Mouse (Mus musculus) spleen, postnatal 4 days (tissue): ENCODE results near the gene Dhrs13.
"Not testable (repeated sequence)": the region's sequence is repeated elsewhere in the genome, so short reads cannot be mapped to it uniquely, and the experiment has no call there.

ENCODE experiments used
- DNase-seq, 2 experiments: peaks; one replicate each; pipeline ENCODE4 v3.0.0; 2022; ENCODE audit warnings: low spot score in 2 of 2

Gene Dhrs13

DNA sequence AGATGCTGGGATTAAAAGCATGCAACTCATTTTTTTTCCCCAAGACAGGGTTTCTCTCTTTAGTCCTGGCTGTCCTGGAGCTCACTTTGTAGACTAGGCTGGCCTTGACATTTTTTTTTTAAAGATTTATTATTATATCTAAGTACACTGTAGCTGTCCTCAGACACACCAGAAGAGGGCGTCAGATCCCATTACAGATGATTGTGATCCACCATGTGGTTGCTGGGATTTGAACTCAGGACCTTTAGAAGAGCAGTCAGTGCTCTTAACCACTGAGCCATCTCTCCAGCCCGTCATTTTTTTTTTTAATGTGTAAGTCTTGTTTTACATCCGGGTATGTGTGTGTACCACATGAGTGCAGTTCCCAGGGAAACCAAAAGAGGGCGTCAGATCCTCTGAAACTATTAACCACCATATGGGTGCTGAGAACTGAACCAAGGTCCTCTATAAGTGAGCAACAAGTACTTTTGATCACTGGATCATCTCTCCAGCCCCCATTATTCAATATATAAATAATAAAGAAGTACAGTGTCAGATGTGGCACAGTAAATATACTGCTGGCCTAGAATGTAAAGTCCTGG lies 10.3 kb downstream of the Dhrs13 start:
- DNase-seq = not testable (repeated sequence)

DNA sequence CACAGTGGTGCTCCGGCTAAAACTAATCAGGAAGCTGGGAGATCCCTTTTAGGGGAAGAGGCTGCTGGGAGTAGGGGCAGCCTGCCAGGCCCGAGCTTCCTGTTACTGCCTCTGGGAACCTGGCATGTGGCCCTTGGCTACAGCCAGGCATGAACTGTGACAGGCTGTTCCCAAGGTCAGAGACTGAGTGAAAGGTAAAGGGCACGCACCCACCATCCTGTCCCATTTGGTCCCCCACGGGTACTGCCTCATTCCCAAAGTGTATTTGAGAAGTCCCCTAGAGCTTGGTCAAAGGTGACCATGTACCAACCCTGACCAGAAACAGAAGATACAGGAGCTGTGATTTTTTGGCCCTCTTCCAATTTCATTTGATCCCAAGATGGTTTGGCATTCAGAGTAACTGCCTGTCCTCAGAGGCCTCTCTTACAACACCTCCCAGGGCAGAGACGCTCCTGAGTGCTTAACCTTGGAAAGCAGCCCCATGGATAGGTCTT lies 12.7 kb downstream of the Dhrs13 start:
- DNase-seq = no peak

DNA sequence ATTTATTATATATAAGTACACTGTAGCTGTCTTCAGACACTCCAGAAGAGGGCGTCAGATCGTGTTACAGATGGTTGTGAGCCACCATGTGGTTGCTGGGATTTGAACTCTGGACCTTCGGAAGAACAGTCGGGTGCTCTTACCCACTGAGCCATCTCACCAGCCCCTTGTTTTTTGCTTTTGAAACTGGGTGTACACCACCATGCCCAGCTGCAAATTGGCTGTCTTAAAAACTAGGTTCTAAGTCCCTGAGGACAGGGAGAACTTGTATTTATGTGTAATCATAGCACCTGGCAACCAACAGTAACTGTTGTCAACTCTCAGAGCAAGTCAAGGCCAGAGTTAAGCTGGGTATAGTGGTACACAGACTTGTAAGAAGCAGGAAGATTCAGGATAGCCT lies 16.6 kb downstream of the Dhrs13 start:
- DNase-seq = not testable (repeated sequence)

DNA sequence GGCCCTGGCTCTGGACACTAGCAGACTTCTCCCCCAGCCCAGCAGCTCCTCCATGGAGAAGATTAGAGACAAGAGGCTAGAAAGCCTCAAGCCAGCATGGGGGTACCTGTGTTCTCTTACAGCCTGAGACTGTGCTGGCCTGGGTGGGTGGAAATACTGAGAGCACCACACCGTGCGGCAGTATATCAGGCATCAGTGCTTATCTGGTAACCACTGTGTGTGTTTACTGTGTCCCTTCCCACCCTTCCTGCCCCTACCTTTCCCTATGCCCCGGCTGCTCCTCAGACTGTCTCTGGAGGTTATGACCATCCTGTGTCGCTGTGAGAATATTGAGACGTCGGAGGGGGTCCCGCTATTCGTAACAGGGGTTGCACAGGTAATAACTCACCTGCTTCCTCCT lies 21.0 kb downstream of the Dhrs13 start:
- DNase-seq = no peak

DNA sequence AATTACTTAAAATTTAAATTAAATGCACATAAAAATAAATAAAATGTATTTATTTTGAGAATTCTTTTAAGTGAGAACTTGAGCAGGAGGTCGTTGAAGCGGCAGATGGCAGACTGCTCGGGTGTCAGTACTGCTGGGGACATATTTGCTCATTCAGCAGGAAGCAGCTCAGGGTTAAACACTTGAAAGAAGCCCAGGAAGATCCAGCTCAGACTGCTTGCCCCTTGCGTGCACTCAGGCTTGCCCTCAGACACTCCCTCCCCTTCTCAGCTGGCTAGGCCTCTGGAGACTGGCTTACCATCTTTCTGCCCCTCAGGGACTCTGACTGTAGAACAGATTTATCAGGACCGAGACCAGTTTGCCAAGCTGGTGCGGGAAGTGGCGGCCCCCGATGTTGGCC lies 24.9 kb downstream of the Dhrs13 start:
- no peak for DNase-seq

DNA sequence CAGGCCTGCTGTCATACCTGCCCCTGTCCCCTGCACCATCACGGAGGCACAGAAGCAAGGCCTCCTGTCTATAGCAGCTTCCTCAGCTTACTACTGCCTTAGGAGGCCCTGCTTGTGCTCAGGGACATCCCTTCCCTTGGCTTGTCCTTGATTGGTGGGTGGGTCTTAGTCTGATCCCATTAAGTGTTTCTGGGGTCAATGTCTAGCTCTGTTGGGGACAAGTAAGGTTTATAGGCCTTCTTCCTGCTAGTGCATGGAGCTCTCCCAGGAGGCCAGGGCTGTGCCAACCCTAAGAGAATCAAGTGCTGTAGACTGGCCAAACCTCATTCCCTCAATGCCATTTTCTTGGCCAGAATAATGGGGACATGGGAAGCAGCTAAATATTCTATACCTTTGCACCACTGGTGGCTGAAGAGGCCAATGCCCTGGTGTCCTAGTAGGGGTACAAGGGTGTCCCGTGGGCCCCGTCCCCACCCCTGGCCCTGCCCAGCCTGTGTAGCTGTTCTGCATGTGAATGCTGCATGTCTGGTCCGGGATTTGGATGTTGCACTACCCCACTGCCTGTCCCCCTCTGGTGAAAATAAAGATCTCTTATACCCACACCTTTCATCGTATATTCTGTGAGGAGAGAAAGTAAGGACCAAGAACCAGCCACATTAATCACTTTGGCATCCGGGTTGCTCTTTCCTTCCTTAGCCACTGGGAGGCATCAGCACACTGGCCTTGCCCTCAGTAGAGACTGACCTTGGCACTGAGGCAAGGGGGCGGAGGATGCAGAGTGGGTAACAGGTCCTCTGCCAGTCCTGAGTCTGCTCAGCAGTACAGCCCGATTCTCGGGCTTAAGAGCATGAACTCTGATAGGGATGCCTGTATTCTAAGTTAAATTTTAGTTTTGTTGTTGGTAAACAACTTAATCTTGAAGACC lies 28.0 kb downstream of the Dhrs13 start:
- peak; percentile 82 to 86 for DNase-seq

DNA sequence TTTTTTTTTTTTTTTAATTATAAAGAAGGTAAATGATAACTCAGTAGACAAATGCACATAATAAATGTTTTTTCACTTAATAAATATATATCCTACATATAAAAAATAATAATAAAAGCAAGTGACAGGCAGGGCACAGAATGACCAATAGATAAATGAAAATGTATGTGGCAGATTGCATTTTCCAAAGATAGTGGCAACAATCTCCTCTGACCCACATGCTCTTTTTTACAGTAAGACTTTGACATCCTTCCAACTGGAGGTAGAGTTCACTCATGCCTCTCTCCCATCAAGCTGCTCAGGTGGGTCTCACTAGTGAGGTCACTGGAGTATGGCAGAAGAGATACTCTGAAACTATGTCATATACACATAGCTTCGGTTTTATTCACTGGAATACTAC lies 30.5 kb downstream of the Dhrs13 start:
- DNase-seq = no peak

DNA sequence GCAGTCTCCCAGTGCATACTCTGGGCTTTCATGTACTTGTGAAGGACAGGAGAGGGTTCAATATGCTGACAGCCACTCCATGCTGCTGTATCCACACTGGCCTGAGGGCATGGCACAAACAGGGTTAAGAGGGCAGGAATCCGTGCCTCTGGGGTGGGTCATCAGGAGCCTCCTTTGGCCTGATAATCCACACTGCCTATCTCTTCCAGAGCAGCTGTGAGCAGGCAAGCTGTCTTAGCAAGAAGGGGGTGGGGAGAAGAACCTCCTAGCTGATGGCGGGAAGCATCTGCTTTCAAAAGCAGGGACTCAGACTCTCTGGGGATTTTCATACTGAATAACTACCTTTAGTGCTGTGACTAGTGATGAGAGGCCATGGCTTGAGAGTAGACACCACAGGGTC lies 33.8 kb downstream of the Dhrs13 start:
- peak; percentile 80 to 82 for DNase-seq

DNA sequence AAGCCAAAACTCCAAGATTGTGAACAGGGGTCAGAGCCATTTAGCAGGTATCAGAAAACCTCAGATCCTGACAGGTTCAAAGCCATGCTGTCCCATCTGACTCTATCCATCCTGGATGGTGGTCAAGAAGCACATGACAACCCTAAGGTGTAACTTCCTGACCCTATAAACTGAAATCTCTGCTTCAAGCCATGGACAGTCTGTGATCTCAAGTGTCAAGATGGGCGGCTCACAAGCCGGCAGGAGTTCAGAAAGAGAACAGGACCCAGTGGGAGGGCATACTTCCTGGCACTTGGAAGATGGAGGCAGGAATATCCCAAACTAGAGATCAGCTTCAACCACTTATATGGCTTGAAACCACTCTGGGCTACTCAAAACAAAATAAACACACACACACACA lies 34.6 kb downstream of the Dhrs13 start:
- peak in 1 of 2 experiments; percentile 63 for DNase-seq

DNA sequence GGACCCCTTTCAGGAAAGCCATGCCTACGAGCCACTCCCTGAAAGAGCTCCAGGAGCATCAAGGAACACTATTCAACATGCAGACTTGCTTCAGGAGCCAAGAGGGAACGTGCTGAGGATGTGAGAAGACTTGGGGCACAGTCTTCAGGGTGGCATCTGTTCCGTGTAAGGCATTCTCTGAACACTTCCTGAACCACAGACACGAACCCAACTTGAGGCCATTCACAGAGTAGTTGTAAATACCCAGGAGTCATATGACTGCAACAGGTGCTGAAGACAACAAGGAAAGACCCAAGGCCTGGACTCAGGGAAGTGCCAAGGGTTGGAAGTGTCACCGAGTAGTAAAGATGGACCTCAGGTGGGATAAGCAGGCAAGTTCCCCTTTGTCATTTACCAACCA lies 35.5 kb downstream of the Dhrs13 start:
- peak in 1 of 2 experiments; percentile 63 for DNase-seq

DNA sequence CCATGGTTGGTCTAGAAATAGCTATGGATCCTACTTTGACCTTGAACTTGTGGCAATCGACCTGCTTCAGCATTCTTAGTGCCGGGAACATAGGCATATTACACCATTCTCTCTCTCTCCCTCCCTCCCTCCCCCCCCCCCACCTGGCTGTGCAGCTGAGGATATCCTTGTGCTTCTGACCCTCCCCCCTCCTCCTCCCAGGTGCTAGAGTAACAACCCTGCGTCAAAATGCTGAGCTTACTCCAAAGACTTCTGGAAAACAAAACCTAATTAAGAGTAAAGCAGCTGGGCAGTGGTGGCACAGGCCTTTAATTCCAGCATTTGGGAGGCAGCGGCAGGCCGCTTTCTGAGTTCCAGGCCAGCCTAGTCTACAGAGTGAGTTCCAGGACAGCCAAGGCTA lies 37.0 kb downstream of the Dhrs13 start:
- DNase-seq = peak in 1 of 2 experiments; percentile 29

DNA sequence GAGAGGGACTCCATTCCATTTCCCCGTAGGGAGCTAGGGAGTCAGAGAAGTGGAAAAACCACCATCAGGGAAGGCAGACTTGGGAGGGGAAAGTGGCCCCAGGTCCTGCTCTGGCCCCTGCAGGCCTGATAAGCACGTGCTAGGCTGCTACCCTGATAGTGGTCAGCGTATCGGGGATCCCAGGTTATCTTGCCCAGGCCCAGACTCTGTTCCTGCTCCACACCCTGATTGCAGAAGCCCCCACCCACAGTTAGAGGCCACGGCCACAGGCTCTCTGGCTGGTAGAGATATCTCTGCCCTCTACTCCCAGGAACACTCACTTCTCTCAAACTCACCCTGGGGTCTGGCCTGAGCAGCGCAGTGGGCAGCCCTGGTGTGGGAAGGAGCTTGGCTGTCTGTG lies 37.6 kb downstream of the Dhrs13 start:
- DNase-seq = peak; percentile 86 to 88

DNA sequence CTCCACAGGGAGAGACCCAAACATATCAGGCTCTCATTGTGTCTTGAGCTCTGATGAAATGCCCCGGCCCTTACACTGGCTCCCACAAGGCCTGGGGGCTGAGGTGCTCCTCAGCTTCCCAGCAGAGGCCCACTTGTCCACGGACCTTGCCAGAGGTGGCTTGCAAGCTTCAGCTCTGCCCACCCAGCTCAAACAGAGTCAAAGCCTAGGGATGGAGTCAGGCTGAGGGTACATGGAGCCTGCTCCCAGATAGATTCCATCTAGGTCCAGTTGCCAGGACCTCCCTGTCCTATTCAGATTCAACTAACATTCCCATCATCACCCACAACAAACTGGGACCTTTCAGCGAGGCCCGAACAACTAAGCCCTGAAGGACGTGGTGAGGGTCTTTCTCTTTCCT lies 39.9 kb downstream of the Dhrs13 start:
- DNase-seq = peak; percentile 37 to 74

DNA sequence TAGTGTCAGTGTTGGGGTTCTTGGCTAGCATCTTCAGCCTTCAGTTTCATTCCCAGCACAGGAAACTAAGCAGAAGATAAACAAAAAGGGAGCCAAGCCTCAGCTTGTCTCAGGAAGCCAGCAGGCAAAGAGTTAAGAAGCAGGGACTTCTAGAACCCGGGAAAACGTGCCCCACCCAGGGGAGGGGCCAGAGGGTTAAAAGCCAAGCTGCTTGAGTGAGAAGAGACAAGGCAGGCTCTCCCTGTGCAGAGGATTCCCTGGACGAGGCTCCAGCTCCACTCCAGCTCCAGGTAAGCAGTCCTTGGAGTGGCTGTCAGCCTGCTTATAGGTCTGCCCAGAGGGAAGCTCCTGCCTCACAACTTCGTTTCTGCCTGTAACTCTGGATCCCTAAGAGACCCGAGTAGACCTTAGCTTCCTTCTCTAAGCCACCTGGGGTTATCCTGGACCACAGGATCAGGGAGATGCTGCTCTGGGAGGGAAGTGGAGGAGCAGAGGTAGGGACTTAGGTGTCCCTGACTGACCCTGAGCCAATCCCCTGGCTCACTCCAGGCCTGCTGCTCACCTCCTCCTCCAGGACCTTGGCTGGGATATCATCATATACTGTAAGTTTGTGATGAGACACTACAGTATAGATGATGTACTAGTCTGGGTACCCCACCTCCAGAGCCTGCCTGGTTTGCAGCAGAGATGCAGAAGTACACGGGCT lies 40.5 kb downstream of the Dhrs13 start:
- peak; percentile 90 to 93 for DNase-seq

DNA sequence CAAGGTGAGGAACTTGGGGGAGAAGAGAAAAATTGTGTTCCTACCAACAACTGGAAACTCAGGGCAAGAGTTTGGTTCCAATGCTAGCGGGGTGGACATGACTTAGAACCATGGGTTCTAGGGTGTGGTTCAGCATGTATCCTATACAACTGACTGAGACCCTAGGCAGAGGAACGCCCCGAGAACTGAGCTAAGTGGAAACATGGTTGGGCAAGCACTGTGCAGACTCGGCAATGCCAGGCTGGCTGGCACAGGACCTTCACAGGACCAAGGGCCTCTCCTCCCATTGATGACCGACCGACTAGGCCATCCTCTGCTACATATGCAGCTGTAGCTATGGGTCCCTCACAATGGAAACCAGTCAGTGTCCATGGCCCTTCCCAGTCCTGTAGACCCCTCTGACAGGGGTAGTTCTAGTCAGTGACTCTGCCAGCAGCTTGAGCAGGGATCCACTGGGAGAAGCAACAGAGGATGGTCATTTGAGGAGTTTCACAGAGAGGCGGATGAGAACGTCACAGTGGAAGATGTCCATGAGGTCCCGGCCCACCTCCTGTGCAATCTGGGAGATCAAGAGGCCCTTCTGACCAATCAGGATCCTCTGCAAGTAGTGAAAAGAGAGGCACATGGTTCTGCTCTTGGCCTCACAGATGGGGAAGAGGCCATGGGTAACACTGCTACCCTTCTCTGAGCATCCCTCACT lies 41.6 kb downstream of the Dhrs13 start:
- peak; percentile 76 to 86 for DNase-seq

DNA sequence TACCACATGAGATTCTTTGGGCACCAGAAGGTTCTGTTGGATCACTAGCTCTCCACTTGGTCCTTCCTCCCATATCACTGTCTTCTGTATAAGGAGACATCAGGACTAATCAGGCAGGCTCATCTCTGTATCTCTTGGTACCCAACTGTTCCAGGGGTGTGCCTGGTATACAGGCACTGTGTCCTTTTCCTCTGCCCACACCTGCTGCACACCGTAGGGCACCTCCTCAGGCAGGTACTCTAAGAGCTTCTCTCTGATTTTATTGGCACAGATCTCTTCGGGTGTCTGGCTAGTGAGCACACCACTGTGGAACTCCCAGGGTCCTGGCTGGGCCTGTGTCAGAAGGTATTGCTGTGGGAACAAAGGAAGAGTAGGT lies 42.2 kb downstream of the Dhrs13 start:
- DNase-seq = peak; percentile 75 to 83

DNA sequence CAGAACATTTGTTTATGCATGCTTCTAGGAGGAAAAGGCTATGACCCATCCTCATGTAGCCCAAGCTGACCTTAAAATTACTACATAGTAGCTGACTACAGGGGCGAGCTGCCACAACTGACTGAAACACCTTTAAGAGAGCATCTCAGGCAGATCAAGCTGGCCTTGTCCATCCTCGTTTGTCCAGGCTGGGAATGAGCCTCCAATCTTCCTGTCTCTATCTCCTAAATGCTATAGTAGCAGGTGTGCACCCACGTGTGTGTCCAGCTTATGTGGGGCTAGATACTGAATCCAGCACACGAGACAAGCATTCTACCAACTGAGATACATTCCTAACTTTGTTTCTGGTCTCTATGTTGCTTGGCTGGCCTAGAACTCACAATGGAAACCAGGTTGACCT lies 42.6 kb downstream of the Dhrs13 start:
- peak; percentile 53 to 73 for DNase-seq

DNA sequence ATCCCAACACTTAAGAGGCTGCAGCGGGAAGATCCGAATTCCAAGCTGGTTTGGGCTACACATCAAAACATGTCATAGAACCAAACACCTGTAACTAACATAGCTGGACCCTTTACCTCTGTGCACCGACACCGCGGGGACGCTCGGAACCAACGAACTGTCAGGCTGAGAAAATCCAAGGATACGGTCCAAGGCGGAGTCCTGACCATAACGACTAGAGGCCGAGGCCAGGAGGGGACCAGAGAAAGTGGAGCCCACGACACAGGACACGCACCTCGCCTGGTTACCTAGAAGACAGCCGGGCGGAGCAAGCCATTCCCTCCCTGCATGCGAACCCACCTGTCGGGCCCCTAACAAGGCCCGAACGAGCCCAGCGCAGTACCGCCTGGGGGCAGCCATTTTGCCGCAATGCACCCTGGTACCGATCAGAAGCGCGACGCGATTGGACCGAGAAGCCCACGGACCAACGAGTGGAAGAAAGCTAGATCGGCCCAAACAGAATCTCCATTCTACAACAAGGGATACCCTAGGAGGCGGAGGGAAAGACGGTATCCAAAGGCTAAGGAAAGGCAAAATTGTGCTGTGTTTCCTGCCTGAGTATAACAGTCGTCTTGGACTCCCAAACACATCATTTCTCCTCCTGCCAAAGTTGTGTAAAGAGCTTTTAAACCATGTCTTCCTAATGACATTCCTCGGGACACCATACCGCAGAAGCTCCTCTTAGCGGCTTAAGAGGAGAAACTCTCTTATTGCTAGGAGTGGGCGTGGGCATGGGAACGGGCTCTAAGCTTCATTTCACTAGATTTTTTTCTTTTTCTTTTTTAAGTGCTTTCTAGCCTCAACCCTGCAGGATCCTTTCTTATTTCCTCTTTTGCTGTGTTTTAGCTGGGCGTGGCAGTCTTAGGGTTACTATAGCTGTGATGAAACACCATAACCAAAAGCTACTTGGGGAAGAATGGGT lies 48.2 kb downstream of the Dhrs13 start, which contains the start of gene Eral1:
Gene Eral1 (minus strand): TSS at position 423 of the 961 bp plus-strand sequence.
- DNase-seq = peak; percentile 81 to 90

DNA sequence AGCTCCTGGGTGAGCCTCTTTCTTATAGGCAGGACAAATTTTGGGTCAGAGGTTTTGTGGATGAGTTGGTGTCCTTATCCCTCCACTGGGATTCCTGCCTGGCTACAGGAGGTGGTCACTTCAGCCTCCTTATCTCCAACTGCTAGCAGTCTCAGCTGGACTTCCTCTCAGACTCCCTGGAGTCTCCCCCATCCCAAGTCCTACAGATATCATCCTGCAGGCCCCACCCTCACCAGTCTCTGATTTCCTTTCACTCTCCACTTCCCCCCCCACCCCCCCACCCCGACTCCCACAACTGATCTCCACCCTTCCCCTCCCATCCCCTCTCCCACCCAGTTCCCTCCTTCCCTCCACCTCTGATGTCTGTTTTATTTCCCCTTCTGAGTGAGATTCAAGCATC lies 51.5 kb downstream of the Dhrs13 start:
- DNase-seq = no peak

DNA sequence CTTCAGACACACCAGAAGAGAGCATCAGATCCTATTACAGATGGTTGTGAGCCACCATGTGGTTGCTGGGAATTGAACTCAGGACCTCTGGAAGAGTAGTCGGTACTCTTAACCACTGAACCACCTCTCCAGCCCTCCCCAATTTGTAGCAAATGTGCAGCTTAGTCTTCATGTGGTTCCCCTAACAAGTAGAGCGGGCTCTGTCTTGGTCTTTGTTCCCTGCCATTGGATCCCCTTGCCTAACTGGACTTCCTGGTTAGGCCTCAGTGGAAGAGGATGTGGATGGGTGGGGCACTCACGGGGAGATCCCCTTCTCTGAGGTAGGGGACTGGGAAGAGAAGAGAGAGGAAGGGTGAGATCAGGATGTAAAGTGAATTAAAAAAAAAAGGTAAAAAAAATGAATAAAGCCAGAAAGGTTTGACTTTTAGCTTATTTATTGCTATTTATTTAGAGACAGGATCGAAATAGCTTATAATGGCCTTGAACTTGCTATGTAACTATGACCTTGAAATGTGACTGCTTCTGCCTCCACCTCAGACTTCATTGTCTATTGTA lies 54.9 kb downstream of the Dhrs13 start:
- no peak for DNase-seq
